Mouse (Mus musculus) kidney, adult 11 months (tissue): Measurements from ENCODE around the gene St5.

Experiments used
- DNase-seq: peaks from one replicate; pipeline ENCODE4 v3.0.0; 2022

St5 gene

GRCm38 (mm10) chr7:109695339-109695726 lies 8.1 kb downstream of the St5 start:
- DNase-seq = no peak

- DNase-seq = no peak
These were observed 8.6 kb downstream of the St5 start for GRCm38 (mm10) chr7:109694576-109695338.

GRCm38 (mm10) chr7:109690961-109691360 lies 12.4 kb downstream of the St5 start:
- peak; percentile 19 for DNase-seq

GRCm38 (mm10) chr7:109690101-109690500 lies 13.3 kb downstream of the St5 start:
- no peak for DNase-seq

GRCm38 (mm10) chr7:109686585-109687128 lies 16.7 kb downstream of the St5 start:
- DNase-seq = no peak

- DNase-seq = no peak
These were observed 22.5 kb downstream of the St5 start for GRCm38 (mm10) chr7:109680879-109681278.

- DNase-seq = no peak
These were observed 23.1 kb downstream of the St5 start for GRCm38 (mm10) chr7:109680284-109680683.

- DNase-seq = no peak
These were observed 28.3 kb downstream of the St5 start for GRCm38 (mm10) chr7:109674944-109675628.

GRCm38 (mm10) chr7:109671581-109672471 lies 31.6 kb downstream of the St5 start:
- peak; percentile 69 for DNase-seq

GRCm38 (mm10) chr7:109669426-109670170 lies 33.8 kb downstream of the St5 start:
- no peak for DNase-seq

- no peak for DNase-seq
These were observed 36.7 kb downstream of the St5 start for GRCm38 (mm10) chr7:109666664-109667063.

GRCm38 (mm10) chr7:109662626-109663025 lies 40.8 kb downstream of the St5 start:
- DNase-seq = no peak

- no peak for DNase-seq
These were observed 44.1 kb downstream of the St5 start for GRCm38 (mm10) chr7:109659278-109659677.

GRCm38 (mm10) chr7:109657884-109658283 lies 45.5 kb downstream of the St5 start:
- no peak for DNase-seq

- no peak for DNase-seq
These were observed 48.5 kb downstream of the St5 start for GRCm38 (mm10) chr7:109654871-109655270.

- no peak for DNase-seq
These were observed 54.4 kb downstream of the St5 start for GRCm38 (mm10) chr7:109648812-109649594.

GRCm38 (mm10) chr7:109646574-109646973 lies 56.8 kb downstream of the St5 start:
- DNase-seq = no peak

GRCm38 (mm10) chr7:109643305-109643994 lies 60.0 kb downstream of the St5 start:
- no peak for DNase-seq

GRCm38 (mm10) chr7:109641963-109642362 lies 61.4 kb downstream of the St5 start:
- no peak for DNase-seq

- DNase-seq = no peak
These were observed 62.3 kb downstream of the St5 start for GRCm38 (mm10) chr7:109641102-109641501.

- no peak for DNase-seq
These were observed 66.0 kb downstream of the St5 start for GRCm38 (mm10) chr7:109637391-109637790.
